Mouse (Mus musculus) gastrocnemius, adult 8-10 months (tissue): Measurements from ENCODE around the gene Ublcp1. TPM values are rescaled to one million over a fixed set of nuclear protein-coding genes. Genes with fewer than 3 reads are reported as not detected.

Experiments
- DNase-seq, 2 experiments: peaks; one replicate each; pipeline ENCODE4 v3.0.0; 2022; ENCODE audit warnings: low spot score in 2 of 2
- microRNA-seq: library from miRNA; unstranded; fragments of <30 nt; microRNA quantifications from one replicate; pipeline ENCODE4 v1.2.0, GENCODE M21; 2022
- total RNA-seq, 4 experiments: library from RNA; stranded (reverse); gene quantifications; 2 replicates each; pipeline ENCODE4 v1.2.4; 2022

The Ublcp1 gene
- total RNA-seq, 4 experiments from 2014 or later = 23.6 to 31.7 (median 24.5) TPM

- no peak for DNase-seq
These were observed 47.0 kb downstream of the Ublcp1 start for GRCm38 (mm10) chr11:44423261-44423660.

GRCm38 (mm10) chr11:44422337-44423111, 47.8 kb downstream of the Ublcp1 start:
- DNase-seq = no peak

GRCm38 (mm10) chr11:44417403-44417802, 52.9 kb downstream of the Ublcp1 start:
- no peak for DNase-seq

- no peak for DNase-seq
These were observed 55.7 kb downstream of the Ublcp1 start for GRCm38 (mm10) chr11:44414605-44415004.

GRCm38 (mm10) chr11:44413371-44413770, 56.9 kb downstream of the Ublcp1 start:
- DNase-seq = no peak

- DNase-seq = no peak
These were observed 58.0 kb downstream of the Ublcp1 start for GRCm38 (mm10) chr11:44412276-44412675.

- no peak for DNase-seq
These were observed 59.9 kb downstream of the Ublcp1 start for GRCm38 (mm10) chr11:44410413-44410812.

- DNase-seq = no peak
These were observed 61.7 kb downstream of the Ublcp1 start for GRCm38 (mm10) chr11:44408626-44409025.

- DNase-seq = no peak
These were observed 63.8 kb downstream of the Ublcp1 start for GRCm38 (mm10) chr11:44406457-44406856.

GRCm38 (mm10) chr11:44405961-44406360, 64.3 kb downstream of the Ublcp1 start:
- DNase-seq = no peak

GRCm38 (mm10) chr11:44405113-44405512, 65.2 kb downstream of the Ublcp1 start:
- no peak for DNase-seq

Small RNA genes lying within 50 kb of the gene (microRNA-seq; reads per million reads assigned to microRNA genes)
- not detected for gene Gm22121

Other genes with a start within 250 kb of the Ublcp1 start
- gene Il12b, start 70.4 kb downstream of the Ublcp1 start, total RNA-seq = not detected
- 10 to 100 TPM in 1 of 4 experiments, 1 to 10 TPM in 3; 5.7 to 12.5 (median 6.9) TPM for gene Rnf145, start 48.5 kb upstream of the Ublcp1 start, total RNA-seq
- gene Ebf1, start 146.8 kb upstream of the Ublcp1 start, total RNA-seq = 1 to 10 TPM; 5.1 to 8.0 (median 6.2) TPM